Mouse (Mus musculus): ENCODE measurements around the gene Zscan5b. TPM values are rescaled to one million over a fixed set of nuclear protein-coding genes. Genes with fewer than 3 reads are reported as not detected.
"Not testable (repeated sequence)": the region's sequence is repeated elsewhere in the genome, so short reads cannot be mapped to it uniquely, and the experiment has no call there.

The Zscan5b gene
- 2.5 and 2.6 TPM in 2 replicates for polyA plus RNA-seq (2012; rRNA removed)

DNA sequence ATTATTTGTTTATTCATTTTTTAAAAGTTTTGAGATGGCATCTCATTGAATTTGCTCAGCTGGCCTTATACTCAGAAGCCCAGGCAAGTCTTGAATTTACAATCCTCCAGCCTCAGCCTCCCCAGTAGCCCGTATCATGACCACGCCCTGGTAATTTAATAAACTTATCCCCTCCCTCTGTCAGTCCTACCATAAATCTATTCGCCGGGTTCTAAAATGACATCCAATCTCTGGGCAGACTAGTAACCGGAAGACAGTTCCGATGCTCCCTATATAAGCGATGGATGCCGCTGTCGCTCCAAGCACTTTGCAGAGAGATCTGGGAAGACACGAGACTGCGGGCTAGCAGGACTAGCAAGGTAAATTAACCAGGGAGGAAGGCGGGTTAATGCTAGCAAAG lies at the start of gene Zscan5b:
TSS of gene Zscan5b (plus strand) at position 301 of the 400 bp plus-strand sequence.
- Histone ChIP-seq H3K4me3 (ENCODE audit: control insufficient read depth, low read depth, low read length) (no peak within 1 kb of the TSS), H3K27ac (ENCODE audit: control insufficient read depth, insufficient read depth, low read depth, low read length) (no peak within 1 kb of the TSS), H3K4me1 (ENCODE audit: control insufficient read depth, insufficient read depth, low read length) (peaks cover 9% of the 10 kb centered on the region), H3K36me3 (ENCODE audit: control insufficient read depth, insufficient read depth, low read length) (no peaks in the 10 kb centered on the region), H3K27me3 (ENCODE audit: control insufficient read depth, insufficient read depth, low read length) (no peaks in the 10 kb centered on the region)
- no peak for TF ChIP-seq POLR2A (IDR thresholded peaks at IDR 0.05; ENCODE audit: control insufficient read depth, low read depth, low read length)
- no peak for TF ChIP-seq CTCF (IDR thresholded peaks at IDR 0.05; ENCODE audit: control insufficient read depth, insufficient read depth, insufficient replicate concordance, low read depth, low read length)

DNA sequence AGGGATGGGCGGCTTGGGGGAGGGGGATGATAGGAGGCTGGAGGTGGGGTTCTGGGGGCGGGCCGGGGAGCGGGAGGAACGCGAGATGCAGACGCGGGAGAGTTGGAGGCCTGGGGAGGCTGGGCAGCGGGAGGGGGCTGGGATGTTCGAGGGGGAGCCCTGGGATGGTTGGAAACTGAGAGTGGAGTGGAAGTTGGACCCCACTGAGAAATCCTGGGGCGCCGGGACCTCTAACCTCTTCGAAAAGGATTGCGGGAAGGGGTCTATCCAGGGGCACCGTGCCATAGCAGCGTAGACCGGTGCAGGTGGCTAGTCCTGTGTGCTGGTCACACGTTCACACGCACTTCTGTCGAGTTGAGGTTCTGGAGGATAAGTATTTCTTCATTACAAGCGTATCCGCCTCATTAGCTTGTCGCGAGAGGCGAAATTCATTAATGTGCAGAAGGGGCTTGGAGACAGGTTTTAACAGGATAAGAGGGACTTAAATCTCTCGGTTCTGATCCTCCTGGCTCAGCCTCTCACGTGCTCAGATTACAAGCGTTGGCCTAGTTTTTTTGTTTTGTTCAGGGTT lies 49.3 kb upstream of the Zscan5b start:
- H3K27ac ChIP-seq (ENCODE audit: control insufficient read depth, insufficient read depth, low read depth, low read length) = peak overlapping the region; percentile 92
- TF ChIP-seq POLR2A (IDR thresholded peaks at IDR 0.05; ENCODE audit: control insufficient read depth, low read depth, low read length) (no peak), CTCF (IDR thresholded peaks at IDR 0.05; ENCODE audit: control insufficient read depth, insufficient read depth, insufficient replicate concordance, low read depth, low read length) (no peak)
- H3K4me1 ChIP-seq (ENCODE audit: control insufficient read depth, insufficient read depth, low read length) = peaks cover 4% of the 10 kb centered on the region
- peak overlapping the region; percentile 90 for H3K4me3 ChIP-seq (ENCODE audit: control insufficient read depth, low read depth, low read length)
- H3K36me3 ChIP-seq (ENCODE audit: control insufficient read depth, insufficient read depth, low read length) = no peaks in the 10 kb centered on the region
- no peaks in the 10 kb centered on the region for H3K27me3 ChIP-seq (ENCODE audit: control insufficient read depth, insufficient read depth, low read length)

DNA sequence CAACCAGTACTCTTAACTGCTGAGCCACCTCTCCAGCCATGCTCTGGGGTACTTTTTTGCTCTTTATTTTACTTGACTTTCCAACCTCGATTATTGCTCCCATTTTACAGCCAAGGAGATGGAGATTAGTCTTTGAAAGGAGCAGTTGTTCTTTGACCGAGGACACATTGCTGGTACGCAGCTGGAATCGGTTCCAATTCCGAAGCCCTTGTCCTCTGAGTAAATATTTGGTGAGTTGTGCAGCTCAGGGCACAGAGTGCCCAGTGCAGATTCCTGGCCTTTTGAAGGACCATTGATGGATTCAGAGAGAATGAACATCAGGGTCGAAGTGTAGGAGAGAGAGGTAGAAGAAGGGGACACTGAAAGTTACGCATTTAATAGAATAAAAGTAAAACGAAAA lies 48.2 kb upstream of the Zscan5b start:
- Histone ChIP-seq H3K4me1 (ENCODE audit: control insufficient read depth, insufficient read depth, low read length) (peaks cover 4% of the 10 kb centered on the region), H3K4me3 (ENCODE audit: control insufficient read depth, low read depth, low read length) (no peak overlapping the region), H3K27ac (ENCODE audit: control insufficient read depth, insufficient read depth, low read depth, low read length) (no peak overlapping the region), H3K36me3 (ENCODE audit: control insufficient read depth, insufficient read depth, low read length) (no peaks in the 10 kb centered on the region), H3K27me3 (ENCODE audit: control insufficient read depth, insufficient read depth, low read length) (no peaks in the 10 kb centered on the region)
- TF ChIP-seq POLR2A (IDR thresholded peaks at IDR 0.05; ENCODE audit: control insufficient read depth, low read depth, low read length) = no peak
- TF ChIP-seq CTCF (IDR thresholded peaks at IDR 0.05; ENCODE audit: control insufficient read depth, insufficient read depth, insufficient replicate concordance, low read depth, low read length) = no peak

- H3K36me3 ChIP-seq (ENCODE audit: control insufficient read depth, insufficient read depth, low read length); H3K4me3 ChIP-seq (ENCODE audit: control insufficient read depth, low read depth, low read length): not testable (repeated sequence)
These were observed 47.6 kb upstream of the Zscan5b start for GRCm38 (mm10) chr7:6174365-6174987.

DNA sequence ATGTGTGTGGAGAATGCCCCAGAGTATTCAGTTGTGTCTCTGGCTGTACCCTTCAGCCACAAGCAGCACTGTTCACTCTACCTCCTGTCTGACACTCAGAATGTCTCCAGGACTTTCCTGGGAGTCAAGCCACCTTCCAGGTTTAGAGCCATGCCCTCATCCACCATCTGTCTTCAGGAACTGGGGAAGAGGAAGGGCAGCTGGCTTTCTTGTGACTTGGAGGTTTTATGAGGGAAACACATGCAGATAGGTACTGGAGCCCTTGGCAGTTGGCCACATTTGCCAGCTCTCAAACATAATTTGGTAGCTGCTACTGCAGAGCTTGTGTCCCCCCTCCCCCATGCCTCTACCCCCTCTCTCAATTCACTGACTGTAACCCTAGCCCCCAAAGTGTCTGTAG lies 43.1 kb upstream of the Zscan5b start:
- TF ChIP-seq CTCF (IDR thresholded peaks at IDR 0.05; ENCODE audit: control insufficient read depth, insufficient read depth, insufficient replicate concordance, low read depth, low read length) (no peak), POLR2A (IDR thresholded peaks at IDR 0.05; ENCODE audit: control insufficient read depth, low read depth, low read length) (no peak)
- peaks cover 5% of the 10 kb centered on the region; the same call in 1 of the 2 replicates for H3K4me1 ChIP-seq (ENCODE audit: control insufficient read depth, insufficient read depth, low read length)
- no peak overlapping the region for H3K27ac ChIP-seq (ENCODE audit: control insufficient read depth, insufficient read depth, low read depth, low read length)
- no peak overlapping the region for H3K4me3 ChIP-seq (ENCODE audit: control insufficient read depth, low read depth, low read length)
- H3K27me3 ChIP-seq (ENCODE audit: control insufficient read depth, insufficient read depth, low read length) = no peaks in the 10 kb centered on the region
- H3K36me3 ChIP-seq (ENCODE audit: control insufficient read depth, insufficient read depth, low read length) = no peaks in the 10 kb centered on the region

More at GRCm38 (mm10) chr7:6174365-6174987, 47.6 kb upstream of the Zscan5b start:
- not testable (repeated sequence) for H3K27me3 ChIP-seq (ENCODE audit: control insufficient read depth, insufficient read depth, low read length); H3K4me1 ChIP-seq (ENCODE audit: control insufficient read depth, insufficient read depth, low read length); H3K27ac ChIP-seq (ENCODE audit: control insufficient read depth, insufficient read depth, low read depth, low read length)

DNA sequence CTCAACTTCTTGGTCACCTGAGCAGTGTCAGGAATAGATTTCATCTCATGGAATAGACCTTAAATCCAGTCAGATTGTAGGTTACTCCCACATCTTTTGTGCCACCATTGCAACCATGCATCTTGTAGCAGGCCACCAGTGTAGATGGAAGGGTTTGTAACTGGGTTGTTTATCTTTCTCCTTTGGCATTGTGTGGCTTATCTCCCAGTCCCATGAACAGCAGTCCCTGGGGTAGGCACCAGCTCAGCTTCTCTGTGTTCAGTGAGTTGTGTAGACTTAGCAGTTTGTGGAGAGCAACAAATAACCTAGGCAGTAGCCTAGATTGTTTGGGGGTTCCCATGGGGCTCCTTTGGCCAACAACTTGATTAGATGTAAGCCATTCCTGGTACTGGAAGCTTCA lies 39.2 kb upstream of the Zscan5b start:
- Histone ChIP-seq H3K4me1 (ENCODE audit: control insufficient read depth, insufficient read depth, low read length) (peaks cover 8% of the 10 kb centered on the region), H3K27me3 (ENCODE audit: control insufficient read depth, insufficient read depth, low read length) (no peaks in the 10 kb centered on the region), H3K27ac (ENCODE audit: control insufficient read depth, insufficient read depth, low read depth, low read length) (no peak overlapping the region), H3K36me3 (ENCODE audit: control insufficient read depth, insufficient read depth, low read length) (no peaks in the 10 kb centered on the region), H3K4me3 (ENCODE audit: control insufficient read depth, low read depth, low read length) (no peak overlapping the region; the same call in 1 of the 2 replicates)
- TF ChIP-seq POLR2A (IDR thresholded peaks at IDR 0.05; ENCODE audit: control insufficient read depth, low read depth, low read length) = no peak
- TF ChIP-seq CTCF (IDR thresholded peaks at IDR 0.05; ENCODE audit: control insufficient read depth, insufficient read depth, insufficient replicate concordance, low read depth, low read length) = no peak

- Histone ChIP-seq H3K4me1 (ENCODE audit: control insufficient read depth, insufficient read depth, low read length) (peaks cover 8% of the 10 kb centered on the region), H3K27ac (ENCODE audit: control insufficient read depth, insufficient read depth, low read depth, low read length) (peak overlapping the region; percentile 45; the same call in 1 of the 2 replicates), H3K27me3 (ENCODE audit: control insufficient read depth, insufficient read depth, low read length) (no peaks in the 10 kb centered on the region), H3K36me3 (ENCODE audit: control insufficient read depth, insufficient read depth, low read length) (no peaks in the 10 kb centered on the region), H3K4me3 (ENCODE audit: control insufficient read depth, low read depth, low read length) (peak overlapping the region; percentile 63)
- TF ChIP-seq POLR2A (IDR thresholded peaks at IDR 0.05; ENCODE audit: control insufficient read depth, low read depth, low read length) = 0 out of 2 replicates have a peak, but pooled peaks have one; percentile 29
- TF ChIP-seq CTCF (IDR thresholded peaks at IDR 0.05; ENCODE audit: control insufficient read depth, insufficient read depth, insufficient replicate concordance, low read depth, low read length) = no peak
These were observed 38.3 kb upstream of the Zscan5b start for GRCm38 (mm10) chr7:6183802-6184201.

Data from testis, adult 2 months (tissue).